Mouse (Mus musculus): Measurements from ENCODE around the gene Eif2a.

Gene Eif2a

DNA sequence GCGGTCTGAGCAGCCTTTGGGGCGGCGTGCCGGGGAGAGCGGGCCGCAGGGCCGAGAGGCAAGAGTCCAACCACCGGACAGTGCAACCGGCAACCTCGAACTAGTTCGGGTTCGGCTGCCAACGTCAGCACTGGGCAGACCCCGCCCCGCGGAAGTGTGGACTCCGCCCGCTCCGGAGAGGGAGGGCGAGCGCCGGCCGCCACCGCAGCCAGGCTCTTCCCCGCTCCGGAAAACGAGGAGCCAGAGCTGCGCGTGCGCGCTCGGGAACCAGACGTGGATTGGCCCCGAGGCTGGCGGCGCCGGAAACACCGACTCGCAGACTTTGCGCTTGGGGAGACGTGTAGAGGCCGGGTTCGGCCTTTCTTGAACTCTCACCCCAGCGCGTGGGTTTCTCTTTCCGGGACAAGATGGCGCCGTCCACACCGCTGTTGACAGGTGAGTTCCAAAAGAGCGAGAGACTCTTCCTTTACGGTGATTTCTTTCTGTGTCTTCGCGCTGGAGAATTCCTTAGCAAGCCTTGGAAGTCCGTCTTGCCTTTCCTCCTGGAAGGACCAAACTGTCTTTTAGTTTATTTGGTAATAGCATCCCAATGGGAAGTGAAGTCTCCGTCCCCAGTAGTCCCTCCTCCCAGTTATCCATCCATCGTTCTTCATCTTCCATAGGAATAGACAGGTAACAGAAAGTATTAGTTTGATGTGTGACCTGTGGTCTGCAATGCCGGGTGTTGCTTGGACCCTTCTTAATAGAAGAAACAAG, at the start of gene Eif2a, which contains the start of gene Serp1:
Eif2a (plus strand) TSS at position 170 of the 756 bp plus-strand sequence.
Serp1 (minus strand) TSS at position 241 of the 756 bp plus-strand sequence.
- DNase-seq (ENCODE audit: low spot score) = peak; percentile 97

DNA sequence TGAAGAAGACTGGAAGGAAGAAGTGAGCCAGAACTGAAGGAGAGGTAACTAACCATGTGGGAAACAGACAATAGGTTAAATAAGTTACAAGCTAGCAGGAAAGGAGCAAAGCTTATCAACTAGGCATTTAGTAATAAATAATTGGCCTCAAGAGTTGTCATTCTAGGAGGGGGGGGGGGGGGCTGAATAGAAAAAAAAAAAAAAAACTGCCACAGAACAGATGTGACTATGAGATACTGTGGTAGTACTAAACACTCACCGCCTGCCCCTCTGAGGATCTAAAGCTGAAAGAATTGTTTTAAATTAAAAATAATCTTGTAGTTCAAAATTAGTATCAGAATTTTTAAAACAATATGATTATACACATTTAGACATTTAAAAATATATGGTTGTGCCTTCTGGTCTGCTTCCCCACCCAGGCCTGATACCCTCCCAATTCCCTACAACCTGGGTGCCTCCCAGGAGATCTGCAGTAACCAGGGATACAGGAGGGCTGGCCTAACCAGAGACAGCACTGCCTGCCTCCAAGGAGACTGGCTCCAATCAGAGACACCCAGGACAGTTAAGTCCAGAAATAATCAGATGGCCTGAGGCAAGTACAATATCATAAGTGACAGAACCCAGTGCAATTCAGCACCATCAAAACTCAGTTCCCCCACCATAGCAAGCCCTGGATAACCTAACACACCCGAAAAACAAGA, 46.7 kb upstream of the Eif2a start:
- no peak for DNase-seq (ENCODE audit: low spot score)

DNA sequence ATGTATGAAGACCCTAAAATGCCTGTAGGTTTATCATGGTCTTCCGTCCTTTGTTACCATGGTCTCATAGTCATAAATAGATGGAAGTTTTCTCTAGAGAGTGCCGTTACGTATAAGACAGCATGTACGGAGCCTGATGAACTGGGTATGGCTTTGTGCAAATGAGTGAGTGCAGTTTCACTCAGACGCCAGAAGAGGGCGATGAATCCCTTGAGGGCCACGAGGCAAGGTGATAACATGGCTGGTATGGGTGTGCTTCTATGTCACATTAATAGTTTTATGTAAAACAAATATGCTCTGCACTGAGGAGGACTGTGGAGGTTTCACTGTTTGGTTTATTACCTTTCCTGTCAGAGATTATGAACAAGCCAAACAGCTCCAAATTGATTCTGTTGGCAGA, 39.7 kb upstream of the Eif2a start:
- DNase-seq (ENCODE audit: low spot score) = no peak

DNA sequence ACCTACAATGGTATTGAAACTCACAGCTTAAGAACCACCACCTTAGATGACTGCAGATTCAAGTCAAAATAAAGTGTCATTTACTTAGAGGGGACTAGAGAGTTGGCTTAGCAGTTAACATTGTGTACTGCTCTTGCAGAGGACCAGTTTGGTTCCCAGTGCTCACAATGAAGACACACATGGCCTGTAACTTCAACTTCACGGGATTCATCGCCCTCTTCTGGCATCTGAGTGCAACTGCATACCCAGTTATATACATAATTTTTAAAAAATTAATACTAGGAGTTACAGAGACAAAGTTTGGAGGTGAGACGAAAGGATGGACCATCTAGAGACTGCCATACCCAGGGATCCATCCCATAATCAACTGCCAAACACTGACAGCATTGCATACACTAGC, 38.5 kb upstream of the Eif2a start:
- no peak for DNase-seq (ENCODE audit: low spot score)

DNA sequence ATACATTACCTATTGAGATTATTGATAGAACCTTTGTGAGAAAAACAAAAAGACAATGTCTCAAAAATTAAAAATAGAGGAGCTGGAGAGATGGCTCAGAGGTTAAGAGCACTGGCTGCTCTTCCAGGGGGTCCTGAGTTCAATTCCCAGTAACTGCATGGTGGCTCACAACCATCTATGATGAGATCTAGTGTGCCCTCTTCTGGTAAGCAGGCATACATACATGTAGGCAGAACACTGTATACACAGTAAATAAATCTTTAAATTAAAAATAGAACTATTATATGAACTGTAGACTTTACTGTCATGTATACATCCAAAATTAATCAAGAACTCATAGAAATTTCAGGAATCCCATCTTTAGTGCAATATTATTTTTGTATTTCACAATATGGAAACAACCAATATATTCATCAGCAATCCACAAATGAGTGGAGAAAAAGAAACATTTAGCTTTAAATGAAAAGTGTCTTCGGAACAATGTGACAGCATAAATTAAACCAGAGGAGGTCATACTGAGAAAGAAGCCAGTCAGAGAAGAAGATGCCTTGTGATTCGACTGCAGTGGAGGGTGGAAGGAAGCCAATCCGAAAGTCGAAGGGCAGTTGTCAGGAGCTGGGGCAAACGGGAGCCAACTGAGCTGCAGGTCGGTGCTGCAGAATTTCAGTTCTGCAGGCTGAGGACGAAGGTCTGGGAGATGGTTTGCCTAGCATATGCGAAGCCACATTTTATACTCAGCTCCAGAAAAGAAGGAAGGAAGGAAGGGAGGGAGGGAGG, 37.4 kb upstream of the Eif2a start:
- no peak for DNase-seq (ENCODE audit: low spot score)

DNA sequence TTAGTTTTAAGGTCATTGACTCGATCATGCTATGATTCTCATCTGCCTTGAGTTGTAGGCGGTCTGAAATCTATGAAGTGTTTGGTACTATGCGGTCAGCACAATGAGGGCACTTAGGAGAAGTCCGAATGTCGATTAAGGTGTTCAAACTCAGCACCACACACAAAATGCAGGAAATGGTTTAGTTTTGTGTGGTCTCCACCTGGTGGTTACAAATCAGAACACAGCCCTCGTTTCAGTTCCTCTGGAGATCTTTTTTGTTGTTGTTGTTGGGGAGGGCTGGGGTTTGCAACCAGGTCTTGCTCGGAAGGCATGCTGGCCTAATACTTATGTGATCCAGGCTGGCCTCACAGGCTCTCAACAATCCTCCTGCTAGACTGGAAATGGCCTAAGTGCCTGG, 34.8 kb upstream of the Eif2a start:
- no peak for DNase-seq (ENCODE audit: low spot score)

DNA sequence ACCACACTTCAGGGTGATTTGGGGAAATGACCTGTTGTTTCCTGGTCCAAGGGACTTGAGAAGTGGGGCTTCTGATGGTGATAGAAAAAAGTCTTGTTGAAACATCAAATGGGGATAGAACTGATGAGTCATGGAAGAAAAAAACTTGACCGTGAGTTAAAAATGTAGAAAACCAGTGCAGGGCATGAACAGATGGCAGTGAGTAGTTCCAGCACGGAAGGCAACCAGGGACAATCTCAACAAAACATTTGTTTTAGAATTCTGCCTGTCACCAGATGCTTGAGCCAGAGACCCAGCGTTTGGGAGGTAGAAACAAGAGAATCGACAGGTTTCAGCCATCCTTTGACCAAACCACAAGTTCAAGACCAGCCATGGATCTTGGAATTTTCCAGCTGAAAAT, 32.0 kb upstream of the Eif2a start:
- DNase-seq (ENCODE audit: low spot score) = no peak

DNA sequence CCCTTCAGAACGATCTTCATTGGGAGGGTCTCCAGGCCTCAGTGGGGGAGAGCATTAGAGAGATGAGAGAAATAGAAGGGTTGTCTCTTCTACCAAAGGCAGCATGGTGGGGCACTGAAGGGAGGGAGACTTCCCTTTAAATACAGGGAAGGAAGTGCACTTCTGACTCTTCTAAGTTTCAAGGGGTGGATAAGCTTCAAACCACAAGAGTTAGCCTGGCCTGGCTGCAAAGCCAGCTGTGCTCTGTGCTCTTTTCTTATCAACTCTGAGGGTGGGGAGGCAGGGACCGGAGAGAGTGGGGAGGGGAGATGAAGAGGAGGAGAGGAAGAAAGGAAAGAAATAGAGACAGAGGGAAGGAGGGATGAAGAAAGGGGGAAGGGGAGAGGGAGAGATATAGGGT, 23.7 kb upstream of the Eif2a start:
- DNase-seq (ENCODE audit: low spot score) = no peak

DNA sequence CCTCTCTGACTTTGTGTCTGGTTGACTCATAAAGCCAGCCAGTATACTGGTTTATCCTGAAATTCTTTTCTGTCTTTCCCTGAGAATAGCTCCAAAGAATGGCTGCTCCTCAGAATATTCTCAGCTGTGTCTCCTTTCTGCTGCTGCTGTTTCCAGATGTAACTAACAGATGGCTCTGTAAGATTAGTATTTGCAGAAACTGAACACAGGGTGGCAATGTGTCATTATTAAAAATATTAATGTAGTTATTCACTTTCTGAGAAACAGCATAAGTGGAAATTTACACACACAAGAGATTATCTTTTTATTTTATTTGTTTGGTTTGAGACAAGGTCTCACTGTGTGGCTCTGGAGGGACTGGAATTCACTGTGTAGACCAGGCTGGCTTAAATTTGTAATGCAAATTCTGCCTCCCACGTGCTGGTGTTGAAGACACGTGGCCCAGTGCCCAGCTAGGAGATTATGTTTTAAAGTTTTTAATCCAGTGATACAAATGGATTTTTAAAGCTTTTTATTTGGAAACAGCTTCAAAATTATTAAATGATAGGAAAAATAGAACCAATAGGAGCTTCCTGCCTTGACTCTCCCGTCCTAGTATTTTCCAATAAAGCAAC, 21.8 kb upstream of the Eif2a start:
- DNase-seq (ENCODE audit: low spot score) = no peak

DNA sequence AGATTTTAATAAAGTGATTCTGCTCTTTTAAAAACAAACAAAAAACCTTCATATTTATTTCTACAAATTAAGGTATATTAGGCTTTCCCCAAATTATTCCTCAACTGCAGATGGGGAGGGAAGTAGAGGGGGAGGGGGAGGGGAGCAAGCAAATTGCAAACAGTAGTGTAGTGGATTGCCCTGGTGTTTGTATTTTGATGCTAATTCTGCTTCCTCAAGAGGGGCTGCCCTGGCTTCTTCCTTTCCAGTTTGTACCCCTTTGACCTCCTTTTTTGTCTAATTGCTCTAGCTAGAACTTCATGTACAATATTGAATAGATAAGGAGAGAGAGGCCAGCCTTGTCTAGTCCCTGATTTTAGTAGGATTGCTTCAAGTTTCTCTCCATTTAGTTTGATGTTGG, 20.9 kb upstream of the Eif2a start:
- no peak for DNase-seq (ENCODE audit: low spot score)

DNA sequence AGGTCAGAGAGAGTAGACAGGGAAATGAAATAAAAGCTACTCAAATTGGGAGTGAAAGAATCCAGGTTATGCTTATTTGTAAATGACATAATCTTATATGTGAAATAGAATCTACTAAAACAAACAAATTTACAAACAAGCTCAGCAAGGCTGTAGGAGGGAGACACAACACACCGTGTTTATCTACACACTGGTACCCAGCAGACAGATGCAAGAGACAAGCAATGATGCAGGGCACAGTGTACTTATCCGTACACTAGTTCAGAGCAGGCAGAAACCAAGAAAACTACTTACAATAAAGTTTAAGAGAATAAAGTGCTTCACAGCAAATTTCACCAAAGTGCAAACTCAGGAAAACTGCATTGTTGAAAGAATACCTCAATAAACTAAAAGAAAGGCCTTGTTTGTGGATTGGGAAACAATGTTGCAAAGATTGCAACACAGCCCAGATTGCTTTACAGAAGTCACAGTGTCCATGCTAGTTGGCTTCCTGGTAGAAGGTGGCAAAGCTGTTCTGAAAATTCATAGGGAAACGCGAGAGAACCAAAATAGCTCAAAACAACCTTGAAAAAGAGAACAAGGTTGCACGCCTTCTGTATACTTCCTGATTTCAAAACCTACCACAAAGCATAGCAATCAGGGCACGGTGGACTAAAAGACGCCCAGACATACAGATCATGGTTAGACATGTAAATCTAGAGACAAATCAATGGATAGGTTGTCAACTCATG, 17.4 kb upstream of the Eif2a start:
- no peak for DNase-seq (ENCODE audit: low spot score)

DNA sequence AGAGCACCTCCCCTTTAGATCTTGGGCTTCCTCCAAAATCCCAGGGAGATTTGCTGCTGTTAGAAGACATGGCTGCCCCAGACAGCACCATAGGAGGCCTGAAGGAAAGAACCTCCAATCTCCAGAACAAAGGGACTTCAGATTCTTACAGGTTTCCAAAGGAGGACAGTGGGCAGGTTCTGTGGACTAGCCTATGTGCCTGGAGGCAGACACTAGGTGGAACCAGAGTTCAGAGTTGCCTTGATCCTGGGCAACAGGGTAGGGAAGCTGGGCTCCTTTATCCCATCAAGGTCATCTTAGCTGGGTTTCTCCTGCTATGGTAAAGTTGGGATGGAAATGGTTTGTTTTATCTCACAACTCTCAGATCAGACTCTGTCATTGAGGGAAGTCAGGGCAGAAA, 14.0 kb upstream of the Eif2a start:
- DNase-seq (ENCODE audit: low spot score) = no peak

DNA sequence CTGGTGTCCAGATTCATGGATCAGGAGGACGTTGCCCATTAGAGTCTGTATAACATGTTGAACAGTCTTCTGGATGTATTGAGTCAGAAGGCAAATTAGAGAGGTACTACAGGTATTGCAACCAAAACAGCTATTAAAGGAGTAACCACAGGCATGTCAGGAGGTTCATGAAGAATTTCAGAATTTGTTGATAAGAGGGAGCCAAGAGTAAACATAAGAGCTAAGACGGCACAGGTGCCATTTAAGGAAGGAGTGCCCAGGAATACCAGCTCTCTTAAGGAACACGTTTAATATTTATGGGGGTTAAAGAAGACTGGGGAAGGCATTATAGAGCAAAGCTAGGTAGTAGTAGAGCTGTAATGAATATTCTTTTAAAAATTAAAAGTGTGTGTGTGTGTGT, 12.9 kb upstream of the Eif2a start:
- DNase-seq (ENCODE audit: low spot score) = no peak

DNA sequence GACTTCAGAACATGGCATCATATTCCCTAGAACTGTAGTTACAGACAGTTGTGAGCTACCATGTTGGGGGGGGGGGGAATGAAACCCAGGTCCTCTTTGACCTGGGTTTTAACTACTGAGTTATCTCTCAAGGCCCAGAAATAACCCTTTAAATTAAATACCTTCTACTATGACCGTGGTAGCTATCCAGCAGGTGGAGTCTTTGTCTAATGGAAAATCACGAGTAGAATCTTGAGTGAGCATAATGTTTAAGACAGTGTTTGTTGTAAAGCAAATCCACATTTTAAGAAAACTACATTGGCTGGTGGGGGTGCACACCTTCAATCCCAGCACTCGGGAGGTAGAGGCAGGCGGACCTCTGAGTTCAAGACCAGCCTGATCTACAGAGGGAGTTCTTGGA, 12.1 kb upstream of the Eif2a start:
- DNase-seq (ENCODE audit: low spot score) = no peak

DNA sequence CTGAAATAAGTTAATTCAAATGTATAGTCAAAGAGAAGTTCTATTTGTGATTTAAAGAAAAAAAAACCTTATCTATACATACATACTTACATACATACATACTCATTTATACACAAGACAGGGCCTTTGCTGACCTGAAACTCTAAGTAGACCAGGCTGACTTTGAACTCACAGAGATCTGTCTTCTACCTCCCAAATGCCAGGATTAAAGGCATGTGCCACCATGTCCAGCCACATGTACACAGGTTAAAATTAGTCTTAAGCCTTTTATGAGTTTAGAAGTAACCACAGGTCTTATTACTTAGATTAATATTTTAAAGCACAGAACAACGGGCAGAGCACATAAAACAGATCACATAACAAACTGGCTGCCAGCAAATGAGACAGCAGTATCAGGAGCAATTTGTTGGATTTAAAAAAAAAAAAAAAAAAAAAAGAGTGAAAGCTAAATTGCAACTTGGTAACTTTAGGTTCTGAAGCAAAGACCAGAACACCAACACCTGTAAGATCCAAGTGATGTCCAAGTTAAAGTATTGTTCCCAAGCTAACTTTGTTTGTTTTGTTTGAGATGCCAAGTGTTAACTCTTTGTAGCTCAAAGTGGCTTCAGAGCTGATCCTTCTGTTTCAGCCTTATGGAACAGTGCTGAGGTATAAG, 9.5 kb upstream of the Eif2a start:
- DNase-seq (ENCODE audit: low spot score) = no peak

DNA sequence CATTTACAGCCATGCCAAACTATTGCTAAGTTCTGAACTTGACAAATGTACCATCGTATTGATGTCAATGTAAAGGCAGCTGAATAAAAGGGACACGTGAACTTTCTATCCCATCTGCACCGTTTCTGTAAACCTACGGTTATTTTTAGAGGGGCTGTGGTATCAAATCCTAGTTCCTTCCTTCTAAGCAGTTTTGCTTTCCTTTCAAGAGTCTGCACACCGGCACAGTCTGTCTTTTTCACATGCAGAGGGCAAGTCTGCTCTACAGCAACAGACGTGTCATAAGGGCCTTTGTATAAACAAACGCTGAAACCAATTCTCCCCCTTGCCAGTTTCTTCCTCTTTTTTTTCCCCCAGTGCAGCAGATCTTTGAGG, 9.0 kb upstream of the Eif2a start:
- DNase-seq (ENCODE audit: low spot score) = no peak

DNA sequence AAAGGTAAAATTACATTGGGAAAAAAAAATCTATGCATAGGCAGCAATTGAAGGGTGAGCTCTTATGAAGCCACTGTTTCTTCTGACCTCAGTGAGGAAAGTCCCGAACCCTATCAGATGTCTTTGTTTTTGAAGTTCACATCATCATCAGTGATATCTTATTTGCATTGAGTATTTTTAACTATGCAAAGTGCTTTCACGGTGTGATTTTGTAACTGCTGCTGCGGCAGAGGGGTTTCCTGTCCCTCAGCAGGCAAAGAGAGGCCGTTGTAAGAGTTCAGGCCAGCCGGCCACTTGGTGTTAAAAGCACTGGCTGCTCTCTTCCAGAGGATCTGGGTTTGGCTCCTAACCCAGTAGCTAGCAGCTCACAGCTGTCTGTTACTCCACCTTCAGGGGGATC, 8.4 kb upstream of the Eif2a start:
- no peak for DNase-seq (ENCODE audit: low spot score)

DNA sequence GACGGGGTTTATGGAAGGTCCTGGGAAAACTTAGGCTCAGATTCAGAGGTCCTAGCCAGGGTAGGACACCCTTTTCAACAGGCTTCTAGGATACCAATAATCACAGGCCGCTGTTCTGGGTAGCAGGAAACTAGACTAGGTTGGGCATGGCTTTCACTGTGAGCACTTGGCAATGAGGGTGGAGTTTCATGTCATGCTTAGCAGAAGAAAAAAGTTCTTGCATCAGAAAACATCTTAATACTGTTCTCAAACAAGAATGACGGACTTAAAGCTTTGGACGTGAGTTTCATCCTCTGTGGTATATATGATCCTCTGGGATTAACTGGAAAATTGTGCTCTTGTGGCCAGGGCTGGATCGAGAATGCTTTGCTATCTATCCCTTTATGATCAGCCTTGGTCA, 7.8 kb upstream of the Eif2a start:
- DNase-seq (ENCODE audit: low spot score) = no peak

DNA sequence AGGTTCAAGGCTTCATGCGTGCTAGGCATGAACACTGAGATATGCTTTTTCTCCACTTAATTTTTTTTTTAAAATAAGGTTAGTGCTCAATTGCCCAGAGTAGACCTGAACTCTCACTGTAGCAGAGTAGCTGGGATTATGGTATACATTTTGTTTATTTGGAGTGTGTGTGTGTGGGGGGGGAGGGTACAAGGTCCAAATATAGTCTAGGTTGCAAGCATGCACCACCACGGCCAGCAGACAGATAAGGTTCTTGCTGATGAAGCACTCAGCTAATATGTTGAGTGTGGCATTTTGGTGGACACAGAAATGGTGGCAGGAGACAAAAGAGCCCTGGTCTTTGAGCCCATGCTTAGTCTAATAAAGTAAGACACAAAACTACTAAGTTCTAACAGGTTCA, 6.7 kb upstream of the Eif2a start:
- DNase-seq (ENCODE audit: low spot score) = no peak

DNA sequence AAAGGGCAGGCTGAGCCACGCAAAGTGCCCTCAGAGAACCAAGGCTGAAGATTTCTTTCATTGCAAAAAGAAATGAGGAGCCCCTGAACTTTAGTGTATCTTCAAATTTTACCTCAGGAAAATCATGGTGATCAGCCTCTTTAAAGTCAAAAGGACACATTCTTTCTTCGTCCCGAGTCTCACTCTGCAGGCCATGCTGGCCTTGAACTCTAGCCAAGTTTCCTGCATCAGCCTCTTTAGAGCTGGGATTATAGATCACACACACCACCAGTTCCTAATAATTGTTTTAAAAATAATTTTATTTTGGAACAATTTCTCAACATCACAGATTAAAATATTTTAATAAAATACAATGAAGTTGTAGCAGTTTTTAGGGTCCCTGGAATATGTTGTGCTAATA, 6.1 kb upstream of the Eif2a start:
- DNase-seq (ENCODE audit: low spot score) = no peak

DNA sequence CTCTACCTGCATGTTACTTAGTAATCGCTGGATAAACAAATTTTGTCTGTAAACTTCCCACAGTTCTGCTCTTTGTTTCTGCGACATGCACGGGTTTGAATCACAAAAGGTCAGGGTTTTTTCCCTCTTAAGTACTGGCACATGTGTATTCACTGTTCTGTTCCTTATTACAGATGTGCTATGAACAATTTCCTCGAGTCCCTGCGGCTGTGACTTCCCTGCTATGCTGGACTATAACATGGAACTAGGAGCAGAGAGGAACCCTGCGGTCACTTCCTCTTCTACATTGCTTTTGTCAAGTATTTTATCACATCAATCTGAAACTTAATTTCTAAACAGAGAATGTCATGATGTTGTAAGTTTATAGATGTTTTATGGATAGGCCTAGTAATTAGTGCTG, 5.3 kb upstream of the Eif2a start:
- DNase-seq (ENCODE audit: low spot score) = no peak
